Mouse (Mus musculus): Measurements from ENCODE around the gene Noc2l. TPM values are rescaled to one million over a fixed set of nuclear protein-coding genes. Genes with fewer than 3 reads are reported as not detected.

Gene Noc2l
- total and polyA plus RNA-seq, 3 experiments, result 173 to 244 (median 197) TPM

DNA sequence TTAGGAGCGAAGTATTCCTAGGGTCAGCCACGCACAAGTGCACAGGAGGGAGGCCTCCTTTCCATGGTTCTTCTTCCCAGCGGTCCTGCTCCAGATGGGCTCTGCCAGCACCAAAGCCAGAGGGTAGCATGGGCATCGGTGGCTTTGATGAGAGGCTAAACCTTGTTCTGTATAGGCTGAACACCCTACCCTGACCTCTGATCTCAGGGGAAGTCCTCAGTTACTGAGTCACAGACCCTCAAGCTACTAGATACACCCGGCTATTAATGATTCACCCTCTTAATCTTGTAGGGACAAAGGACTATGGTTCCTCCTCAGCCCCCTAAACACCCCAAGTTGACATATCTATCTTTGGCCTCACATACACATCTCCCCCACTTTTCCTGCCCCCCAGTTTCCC, 41.9 kb upstream of the Noc2l start:
- in situ Hi-C loops (cut with MboI; ENCODE audit: low pct_ligation_motif_present, low pct_unique_long_range_greater_than_20kb, low sequenced_read_pairs) (no loop called here), dilution Hi-C loops (cut with MboI; ENCODE audit: extremely low pct_ligation_motif_present, extremely low pct_unique_long_range_greater_than_20kb, low sequenced_read_pairs) (no loop called here)
- H3K79me2 ChIP-seq (replicated peaks; ENCODE audit: control insufficient read depth, extremely low read depth, insufficient read depth, poor library complexity, severe bottlenecking), result no peaks in the 10 kb centered on the region
- no peak overlapping the region for H3K9ac ChIP-seq (ENCODE audit: insufficient read depth, low read depth)
- peaks cover 15% of the 10 kb centered on the region for H3K27me3 ChIP-seq (replicated peaks)
- TF ChIP-seq POLR2AphosphoS2 (IDR thresholded peaks at IDR 0.05; ENCODE audit: low read depth, low read length), result no peak
- no peak for TF ChIP-seq ZKSCAN1 (IDR thresholded peaks at IDR 0.05; ENCODE audit: borderline replicate concordance, low read depth, low read length)
- no peak for TF ChIP-seq CHD1 (IDR thresholded peaks at IDR 0.05; ENCODE audit: low read depth, low read length)
- TF ChIP-seq NRF1 (IDR thresholded peaks at IDR 0.05; ENCODE audit: low read depth, low read length), result no peak
- no peak for TF ChIP-seq UBTF (IDR thresholded peaks at IDR 0.05; ENCODE audit: low read depth, low read length)
- no peak for TF ChIP-seq JUN (IDR thresholded peaks at IDR 0.05; ENCODE audit: insufficient read depth, low read depth, low read length)
- no peak for TF ChIP-seq IRF4 (IDR thresholded peaks at IDR 0.05; ENCODE audit: low read depth, low read length)
- TF ChIP-seq ETS1 (conservative IDR thresholded peaks at IDR 0.05; ENCODE audit: low read depth, low read length), result no peak
- no peak for TF ChIP-seq NELFE (IDR thresholded peaks at IDR 0.05; ENCODE audit: low read depth, low read length)
- no peak for TF ChIP-seq ZC3H11A (IDR thresholded peaks at IDR 0.05; ENCODE audit: low read depth, low read length)
- no peak for TF ChIP-seq USF1 (IDR thresholded peaks at IDR 0.05; ENCODE audit: low read depth, low read length)
- TF ChIP-seq SMC3 (IDR thresholded peaks at IDR 0.05; ENCODE audit: low read depth, low read length), result no peak
- TF ChIP-seq MXI1 (IDR thresholded peaks at IDR 0.05; ENCODE audit: low read depth, low read length), result no peak
- TF ChIP-seq PAX5 (IDR thresholded peaks at IDR 0.05; ENCODE audit: low read length), result no peak
- TF ChIP-seq ZMIZ1 (IDR thresholded peaks at IDR 0.05; ENCODE audit: low read depth, low read length), result no peak
- no peak for TF ChIP-seq MYC (IDR thresholded peaks at IDR 0.05; ENCODE audit: low read depth, low read length)
- H3K4me3 ChIP-seq (replicated peaks in 1 of 3; ENCODE audit: low read depth in 2 of 3, low read length in 2 of 3, poor library complexity in 1 of 3), result no peak overlapping the region
- H3K27ac ChIP-seq (ENCODE audit: insufficient read depth, low read depth), result no peak overlapping the region
- peaks cover 4 to 17% of the 10 kb centered on the region in 2 experiments for H3K4me1 ChIP-seq (ENCODE audit: control insufficient read depth in 1 of 2, insufficient read depth in 2 of 2)
- no peak overlapping the region for H3K4me2 ChIP-seq (ENCODE audit: insufficient read depth, low read depth, poor library complexity, severe bottlenecking)
- DNase-seq (ENCODE audit: extremely low read depth), result no peak
- no peaks in the 10 kb centered on the region for H3K36me3 ChIP-seq (replicated peaks in 1 of 2; ENCODE audit: control insufficient read depth in 1 of 2, insufficient read depth in 1 of 2, low read length in 1 of 2)
- H3K9me3 ChIP-seq (replicated peaks; ENCODE audit: low read length), result no peaks in the 10 kb centered on the region

DNA sequence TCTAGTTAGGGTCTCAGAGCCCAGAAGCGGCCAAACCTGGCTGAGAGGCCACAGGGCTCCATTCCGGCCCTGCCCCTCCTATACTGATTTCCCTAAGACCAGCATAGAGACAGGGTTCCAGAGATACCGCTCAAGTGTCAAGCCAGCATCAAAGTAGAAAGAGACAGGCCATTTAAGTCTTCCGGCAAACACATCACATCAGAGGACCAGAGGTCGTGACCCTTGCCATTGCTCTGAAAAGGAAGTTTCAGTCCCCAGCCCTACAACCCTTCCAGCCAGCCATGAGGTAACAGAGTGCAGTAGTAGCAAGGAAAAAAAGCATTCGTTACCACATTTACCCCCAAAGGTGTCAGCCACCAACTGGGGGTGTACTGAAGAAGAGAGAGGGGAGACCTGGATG, 41.5 kb upstream of the Noc2l start:
- no peak for DNase-seq (ENCODE audit: extremely low read depth)
- H3K27me3 ChIP-seq (replicated peaks), result peaks cover 15% of the 10 kb centered on the region
- H3K4me2 ChIP-seq (ENCODE audit: insufficient read depth, low read depth, poor library complexity, severe bottlenecking), result no peak overlapping the region
- no peak overlapping the region for H3K9ac ChIP-seq (ENCODE audit: insufficient read depth, low read depth)
- TF ChIP-seq KAT2A (IDR thresholded peaks at IDR 0.05; ENCODE audit: insufficient replicate concordance, low read length) (no peak), CTCF (conservative IDR thresholded peaks at IDR 0.05 in 1 of 2, IDR thresholded peaks at IDR 0.05 in 1 of 2; ENCODE audit: low read depth in 2 of 2, low read length in 2 of 2) (no peak), ZMIZ1 (IDR thresholded peaks at IDR 0.05; ENCODE audit: low read depth, low read length) (no peak), MAZ (IDR thresholded peaks at IDR 0.05; ENCODE audit: low read depth, low read length) (no peak), USF1 (IDR thresholded peaks at IDR 0.05; ENCODE audit: low read depth, low read length) (no peak), IRF4 (IDR thresholded peaks at IDR 0.05; ENCODE audit: low read depth, low read length) (no peak), MEF2A (IDR thresholded peaks at IDR 0.05; ENCODE audit: borderline replicate concordance, low read depth, low read length) (no peak), E2F4 (IDR thresholded peaks at IDR 0.05; ENCODE audit: insufficient replicate concordance, low read depth, low read length) (no peak), RCOR1 (conservative IDR thresholded peaks at IDR 0.05; ENCODE audit: low read depth, low read length) (no peak), NELFE (IDR thresholded peaks at IDR 0.05; ENCODE audit: low read depth, low read length) (no peak), BHLHE40 (IDR thresholded peaks at IDR 0.05; ENCODE audit: low read depth, low read length) (no peak)
- H3K9me3 ChIP-seq (replicated peaks; ENCODE audit: low read length), result no peaks in the 10 kb centered on the region
- dilution Hi-C loops (cut with MboI; ENCODE audit: extremely low pct_ligation_motif_present, extremely low pct_unique_long_range_greater_than_20kb, low sequenced_read_pairs), result no loop called here
- no peak overlapping the region for H3K27ac ChIP-seq (ENCODE audit: insufficient read depth, low read depth)
- peaks cover 4 to 17% of the 10 kb centered on the region in 2 experiments for H3K4me1 ChIP-seq (ENCODE audit: control insufficient read depth in 1 of 2, insufficient read depth in 2 of 2)
- no peaks in the 10 kb centered on the region for H3K79me2 ChIP-seq (replicated peaks; ENCODE audit: control insufficient read depth, extremely low read depth, insufficient read depth, poor library complexity, severe bottlenecking)
- H3K36me3 ChIP-seq (replicated peaks in 1 of 2; ENCODE audit: control insufficient read depth in 1 of 2, insufficient read depth in 1 of 2, low read length in 1 of 2), result no peaks in the 10 kb centered on the region
- H3K4me3 ChIP-seq (replicated peaks in 1 of 3; ENCODE audit: low read depth in 2 of 3, low read length in 2 of 3, poor library complexity in 1 of 3), result no peak overlapping the region
- in situ Hi-C loops (cut with MboI; ENCODE audit: low pct_ligation_motif_present, low pct_unique_long_range_greater_than_20kb, low sequenced_read_pairs), result no loop called here

Measured in CH12.LX (cell line).